Mouse (Mus musculus): ENCODE measurements around the gene 1700016K19Rik. TPM values are rescaled to one million over a fixed set of nuclear protein-coding genes. Genes with fewer than 3 reads are reported as not detected.
"Not testable (repeated sequence)": the region's sequence is repeated elsewhere in the genome, so short reads cannot be mapped to it uniquely, and the experiment has no call there.

1700016K19Rik gene
- polyA plus RNA-seq, 1 experiment = not detected

GRCm38 (mm10) chr11:76000701-76001100 lies 989 bp downstream of the 1700016K19Rik start:
- no peaks in the 10 kb centered on the region for H3K79me2 ChIP-seq (ENCODE audit: control insufficient read depth, insufficient read depth)
- no peak overlapping the region for H3K4me3 ChIP-seq (ENCODE audit: insufficient read depth, poor library complexity, severe bottlenecking)
- no peaks in the 10 kb centered on the region for H3K36me3 ChIP-seq (ENCODE audit: control insufficient read depth, insufficient read depth)
- H3K79me3 ChIP-seq (ENCODE audit: low read depth) = no peaks in the 10 kb centered on the region
- TF ChIP-seq USF1 (IDR thresholded peaks at IDR 0.05; ENCODE audit: low read depth) = no peak
- TF ChIP-seq MYOG (IDR thresholded peaks at IDR 0.05; ENCODE audit: control insufficient read depth, extremely low read depth, insufficient read length) = no peak
- no peak for TF ChIP-seq MAX (IDR thresholded peaks at IDR 0.05)
- TF ChIP-seq FOSL1 (IDR thresholded peaks at IDR 0.05; ENCODE audit: insufficient read depth, low read length, poor library complexity, severe bottlenecking) = no peak
- no peak for TF ChIP-seq MYOD1 (IDR thresholded peaks at IDR 0.05; ENCODE audit: control insufficient read depth, insufficient read length, low read depth)
- TF ChIP-seq CEBPB (IDR thresholded peaks at IDR 0.05; ENCODE audit: low read depth) = no peak
- TF ChIP-seq CTCF (IDR thresholded peaks at IDR 0.05; ENCODE audit: control insufficient read depth, insufficient read depth, insufficient read length) = no peak
- H3ac ChIP-seq (ENCODE audit: control insufficient read depth, insufficient read length, low read depth) = no peak overlapping the region
- peaks cover 15% of the 10 kb centered on the region for H3K27me3 ChIP-seq (ENCODE audit: control insufficient read depth, insufficient read depth, insufficient read length)

GRCm38 (mm10) chr11:76001237-76001878 lies 1.6 kb downstream of the 1700016K19Rik start:
- Histone ChIP-seq H3K79me3 (ENCODE audit: low read depth) (no peaks in the 10 kb centered on the region), H3K27me3 (ENCODE audit: control insufficient read depth, insufficient read depth, insufficient read length) (peaks cover 15% of the 10 kb centered on the region)

DNA sequence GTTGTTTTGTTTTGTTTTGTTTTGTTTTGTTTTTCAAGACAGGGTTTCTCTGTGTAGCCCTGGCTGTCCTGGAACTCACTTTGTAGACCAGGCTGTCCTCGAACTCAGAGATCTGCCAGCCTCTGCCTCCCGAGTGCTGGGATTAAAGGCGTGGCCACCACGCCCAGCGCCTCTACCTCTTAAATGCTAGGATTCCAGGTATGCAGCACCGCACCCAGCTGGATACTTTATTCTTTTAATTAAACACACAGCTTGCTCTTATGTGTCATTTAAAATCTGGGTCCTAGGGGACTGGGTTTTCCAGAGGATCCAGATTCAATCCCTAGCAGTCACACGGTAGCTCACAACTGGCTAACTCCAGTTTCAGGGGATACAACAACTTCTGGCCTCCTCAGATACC lies 4.6 kb downstream of the 1700016K19Rik start:
- H3K4me3 ChIP-seq (ENCODE audit: insufficient read depth, poor library complexity, severe bottlenecking); H3K79me3 ChIP-seq (ENCODE audit: low read depth); H3ac ChIP-seq (ENCODE audit: control insufficient read depth, insufficient read length, low read depth); H3K36me3 ChIP-seq (ENCODE audit: control insufficient read depth, insufficient read depth); H3K79me2 ChIP-seq (ENCODE audit: control insufficient read depth, insufficient read depth): not testable (repeated sequence)
- peaks cover 15% of the 10 kb centered on the region for H3K27me3 ChIP-seq (ENCODE audit: control insufficient read depth, insufficient read depth, insufficient read length)

More at GRCm38 (mm10) chr11:76001237-76001878, 1.6 kb downstream of the 1700016K19Rik start:
- no peaks in the 10 kb centered on the region for H3K79me2 ChIP-seq (ENCODE audit: control insufficient read depth, insufficient read depth)
- TF ChIP-seq USF1 (IDR thresholded peaks at IDR 0.05; ENCODE audit: low read depth) (no peak), FOSL1 (IDR thresholded peaks at IDR 0.05; ENCODE audit: insufficient read depth, low read length, poor library complexity, severe bottlenecking) (no peak), CEBPB (IDR thresholded peaks at IDR 0.05; ENCODE audit: low read depth) (no peak), MAX (IDR thresholded peaks at IDR 0.05) (no peak), MYOG (IDR thresholded peaks at IDR 0.05; ENCODE audit: control insufficient read depth, extremely low read depth, insufficient read length) (no peak), CTCF (IDR thresholded peaks at IDR 0.05; ENCODE audit: control insufficient read depth, insufficient read depth, insufficient read length) (no peak), MYOD1 (IDR thresholded peaks at IDR 0.05; ENCODE audit: control insufficient read depth, insufficient read length, low read depth) (no peak)
- H3K4me3 ChIP-seq (ENCODE audit: insufficient read depth, poor library complexity, severe bottlenecking) = no peak overlapping the region
- H3K36me3 ChIP-seq (ENCODE audit: control insufficient read depth, insufficient read depth) = no peaks in the 10 kb centered on the region
- H3ac ChIP-seq (ENCODE audit: control insufficient read depth, insufficient read length, low read depth) = no peak overlapping the region

GRCm38 (mm10) chr11:76008162-76008561 lies 8.4 kb downstream of the 1700016K19Rik start:
- Histone ChIP-seq H3K79me3 (ENCODE audit: low read depth) (no peaks in the 10 kb centered on the region), H3ac (ENCODE audit: control insufficient read depth, insufficient read length, low read depth) (no peak overlapping the region), H3K27me3 (ENCODE audit: control insufficient read depth, insufficient read depth, insufficient read length) (no peaks in the 10 kb centered on the region), H3K36me3 (ENCODE audit: control insufficient read depth, insufficient read depth) (no peaks in the 10 kb centered on the region), H3K4me3 (ENCODE audit: insufficient read depth, poor library complexity, severe bottlenecking) (no peak overlapping the region), H3K79me2 (ENCODE audit: control insufficient read depth, insufficient read depth) (no peaks in the 10 kb centered on the region)
- TF ChIP-seq CEBPB (IDR thresholded peaks at IDR 0.05; ENCODE audit: low read depth) (no peak), CTCF (IDR thresholded peaks at IDR 0.05; ENCODE audit: control insufficient read depth, insufficient read depth, insufficient read length) (no peak), USF1 (IDR thresholded peaks at IDR 0.05; ENCODE audit: low read depth) (no peak), MYOG (IDR thresholded peaks at IDR 0.05; ENCODE audit: control insufficient read depth, extremely low read depth, insufficient read length) (no peak), MAX (IDR thresholded peaks at IDR 0.05) (no peak)

- no peaks in the 10 kb centered on the region for H3K36me3 ChIP-seq (ENCODE audit: control insufficient read depth, insufficient read depth)
- no peak overlapping the region for H3K4me3 ChIP-seq (ENCODE audit: insufficient read depth, poor library complexity, severe bottlenecking)
- H3ac ChIP-seq (ENCODE audit: control insufficient read depth, insufficient read length, low read depth) = no peak overlapping the region
- H3K79me2 ChIP-seq (ENCODE audit: control insufficient read depth, insufficient read depth) = no peaks in the 10 kb centered on the region
- H3K79me3 ChIP-seq (ENCODE audit: low read depth) = no peaks in the 10 kb centered on the region
- no peaks in the 10 kb centered on the region for H3K27me3 ChIP-seq (ENCODE audit: control insufficient read depth, insufficient read depth, insufficient read length)
- no peak for TF ChIP-seq MAX (IDR thresholded peaks at IDR 0.05)
Observed at GRCm38 (mm10) chr11:76009101-76009500, 9.4 kb downstream of the 1700016K19Rik start.

DNA sequence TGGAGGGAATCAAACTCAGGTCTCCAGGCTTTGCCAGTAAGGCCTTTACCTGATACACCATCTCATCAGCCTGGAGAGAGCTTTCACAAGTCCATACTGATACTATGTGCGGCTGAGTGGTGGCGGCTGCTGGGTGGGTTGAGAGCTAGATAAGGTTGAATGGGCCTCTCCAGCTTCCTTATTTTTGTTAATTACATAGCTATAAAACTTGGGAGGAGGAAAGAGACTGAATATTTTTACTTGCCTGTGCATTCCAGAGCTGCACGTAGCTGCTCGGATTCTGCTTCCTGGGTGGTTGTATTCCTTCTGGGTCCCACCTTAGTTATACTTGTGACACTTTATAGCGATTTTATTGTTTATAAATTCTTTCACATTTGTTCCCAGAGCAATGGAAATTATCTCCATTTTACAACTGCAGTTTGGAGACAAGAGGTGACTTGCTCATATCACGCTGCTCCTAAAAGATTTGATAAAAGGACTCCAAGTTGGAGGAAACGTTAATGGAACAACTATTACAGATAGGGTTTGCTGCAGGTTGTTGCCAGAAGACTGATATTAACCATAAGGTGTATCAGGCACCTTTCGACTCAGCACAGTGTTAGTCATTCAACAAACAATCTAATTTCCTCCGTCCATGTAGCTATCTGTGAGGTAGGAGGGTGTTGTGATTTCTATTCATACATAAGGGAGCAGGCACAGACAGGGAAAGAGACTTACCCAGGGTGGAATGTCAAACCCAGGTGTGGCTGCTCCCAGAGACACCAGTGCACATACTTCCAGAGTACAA lies 11.3 kb downstream of the 1700016K19Rik start:
- no peak for TF ChIP-seq FOSL1 (IDR thresholded peaks at IDR 0.05; ENCODE audit: insufficient read depth, low read length, poor library complexity, severe bottlenecking)
- no peak for TF ChIP-seq MYOG (IDR thresholded peaks at IDR 0.05; ENCODE audit: control insufficient read depth, extremely low read depth, insufficient read length)
- TF ChIP-seq MAX (IDR thresholded peaks at IDR 0.05) = no peak
- TF ChIP-seq USF1 (IDR thresholded peaks at IDR 0.05; ENCODE audit: low read depth) = no peak
- TF ChIP-seq CEBPB (IDR thresholded peaks at IDR 0.05; ENCODE audit: low read depth) = no peak
- TF ChIP-seq CTCF (IDR thresholded peaks at IDR 0.05; ENCODE audit: control insufficient read depth, insufficient read depth, insufficient read length) = no peak
- TF ChIP-seq MYOD1 (IDR thresholded peaks at IDR 0.05; ENCODE audit: control insufficient read depth, insufficient read length, low read depth) = no peak
- Histone ChIP-seq H3K4me3 (ENCODE audit: insufficient read depth, poor library complexity, severe bottlenecking) (no peak overlapping the region), H3K27me3 (ENCODE audit: control insufficient read depth, insufficient read depth, insufficient read length) (no peaks in the 10 kb centered on the region), H3ac (ENCODE audit: control insufficient read depth, insufficient read length, low read depth) (no peak overlapping the region), H3K79me2 (ENCODE audit: control insufficient read depth, insufficient read depth) (no peaks in the 10 kb centered on the region), H3K79me3 (ENCODE audit: low read depth) (no peaks in the 10 kb centered on the region), H3K36me3 (ENCODE audit: control insufficient read depth, insufficient read depth) (no peaks in the 10 kb centered on the region)

All from C2C12 (cell line).